Mouse (Mus musculus) fat pad, adult 2 months (tissue): ENCODE results near the gene Ddx23.
A peak's percentile ranks its signal among the peaks of the same experiment; 100 is the strongest.

Source experiments
- DNase-seq: peaks from one replicate; pipeline ENCODE4 v3.0.0-alpha.2; 2011; ENCODE audit warnings: low read depth, low spot score; ENCODE audit errors: extremely low read depth

Ddx23 gene

DNA sequence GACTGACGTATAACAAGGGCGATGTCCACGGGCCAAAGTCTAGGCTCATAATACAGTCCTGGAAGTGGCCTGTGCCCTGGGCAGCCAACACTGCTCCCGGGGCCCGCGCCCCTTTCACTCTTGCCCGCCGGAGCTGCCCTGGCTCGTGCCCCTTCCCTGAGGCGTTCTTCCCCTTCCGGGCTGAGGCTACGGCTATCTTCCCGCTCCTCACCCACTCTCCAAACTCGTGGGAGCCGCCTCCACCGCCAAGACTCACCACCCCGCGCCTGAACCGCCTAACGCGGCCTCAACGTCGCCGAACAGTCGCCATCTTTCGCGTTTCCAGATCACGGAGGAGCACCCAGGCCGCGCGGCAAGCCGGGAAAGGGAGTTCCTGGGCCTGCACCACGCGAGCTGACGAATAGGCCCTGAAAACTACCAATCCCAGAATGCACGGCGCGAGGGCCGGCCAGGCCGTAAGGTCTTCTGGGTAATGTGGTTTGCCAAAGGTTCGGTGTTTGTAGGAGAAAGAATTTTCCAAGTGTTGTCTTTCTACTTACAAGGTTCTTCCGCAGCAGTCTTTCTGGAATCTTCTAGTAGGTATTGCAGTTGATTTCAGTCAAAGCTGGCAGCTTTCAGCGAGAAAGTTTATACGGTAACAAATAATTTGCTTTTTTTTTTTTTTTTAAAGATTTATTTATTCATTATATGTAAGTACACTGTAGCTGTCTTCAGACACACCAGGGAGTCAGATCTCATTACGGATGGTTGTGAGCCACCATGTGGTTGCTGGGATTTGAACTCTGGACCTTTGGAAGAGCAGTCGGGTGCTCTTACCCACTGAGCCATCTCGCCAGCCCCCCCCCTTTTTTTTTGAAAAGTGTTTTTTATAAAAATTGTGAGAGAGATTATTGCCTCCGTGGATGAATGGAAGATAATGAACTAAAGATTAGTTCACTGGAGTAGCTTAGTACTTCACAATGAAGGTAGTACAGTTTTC lies at the start of gene Ddx23:
Gene Ddx23, minus strand, starts transcription at position 328 of the 979 bp plus-strand sequence.
- peak; percentile 66 for DNase-seq

DNA sequence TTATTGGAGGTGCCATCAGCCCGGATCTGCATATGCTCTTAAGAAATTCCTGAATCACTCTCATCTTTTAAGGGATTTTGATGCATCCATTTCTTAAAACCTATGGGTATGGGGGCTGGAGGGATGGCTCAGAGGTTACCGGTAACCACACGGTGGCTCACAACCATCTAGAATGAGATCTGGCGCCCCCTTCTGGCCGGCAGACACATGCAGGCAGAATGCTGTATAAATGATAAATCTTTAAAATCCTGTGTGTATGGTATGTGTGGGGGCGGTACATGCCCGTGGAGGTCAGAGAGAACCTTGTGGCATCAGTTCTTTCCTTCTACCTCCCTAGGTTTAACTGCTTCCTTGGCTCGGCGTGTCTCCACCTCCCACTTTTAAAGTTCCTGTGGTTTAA lies 47.7 kb upstream of the Ddx23 start:
- DNase-seq = no peak

DNA sequence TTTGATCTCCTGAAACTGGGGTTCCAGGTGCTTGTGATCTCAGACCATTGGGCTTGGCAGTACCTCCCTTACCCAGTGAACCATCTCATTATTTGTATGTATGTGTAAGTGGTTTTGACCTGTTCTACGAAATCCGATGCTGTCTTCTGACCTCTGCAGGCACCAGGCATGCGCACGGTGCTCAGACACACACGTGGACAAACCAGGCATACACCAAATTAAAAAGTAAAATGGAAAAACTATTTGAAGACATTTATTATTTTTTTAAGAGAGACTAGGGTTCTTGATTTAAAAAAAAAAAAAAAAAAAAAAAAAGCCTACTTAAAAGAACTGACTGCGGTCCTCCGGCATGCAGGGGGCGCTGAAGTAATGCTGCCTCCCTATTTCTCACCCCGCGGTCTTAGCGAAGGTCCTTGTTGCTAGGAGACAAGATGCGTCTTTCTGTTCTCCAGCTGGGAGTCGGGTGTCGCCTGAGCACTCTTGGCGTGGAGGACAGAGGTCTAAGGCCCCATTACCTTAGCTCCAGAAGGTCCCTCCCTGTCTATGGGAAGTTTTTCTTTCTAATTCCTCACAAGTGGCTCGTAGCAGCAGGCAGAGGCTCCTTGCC lies 45.2 kb upstream of the Ddx23 start, which contains the start of gene Ccdc65:
Gene Ccdc65, plus strand, starts transcription at position 442 of the 607 bp plus-strand sequence.
- DNase-seq = no peak

DNA sequence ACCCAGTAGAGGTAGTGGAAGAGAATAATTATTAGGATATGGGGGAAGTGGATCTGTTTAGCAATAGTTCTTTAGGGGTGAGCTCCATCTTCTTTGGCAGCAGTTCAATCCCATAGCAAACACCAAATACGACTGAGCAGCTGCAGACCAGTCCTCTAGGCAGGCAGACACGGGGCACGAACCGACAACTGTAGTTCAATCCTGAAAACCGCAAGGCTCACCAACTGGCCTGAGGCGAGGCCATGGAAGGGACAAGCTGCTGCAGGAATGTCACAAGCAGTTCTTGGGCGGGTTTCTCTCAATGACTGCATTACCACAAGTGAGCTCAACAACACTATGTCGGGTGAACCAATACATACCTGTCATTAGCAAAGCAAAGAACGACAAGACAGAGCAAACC lies 41.6 kb upstream of the Ddx23 start:
- no peak for DNase-seq

DNA sequence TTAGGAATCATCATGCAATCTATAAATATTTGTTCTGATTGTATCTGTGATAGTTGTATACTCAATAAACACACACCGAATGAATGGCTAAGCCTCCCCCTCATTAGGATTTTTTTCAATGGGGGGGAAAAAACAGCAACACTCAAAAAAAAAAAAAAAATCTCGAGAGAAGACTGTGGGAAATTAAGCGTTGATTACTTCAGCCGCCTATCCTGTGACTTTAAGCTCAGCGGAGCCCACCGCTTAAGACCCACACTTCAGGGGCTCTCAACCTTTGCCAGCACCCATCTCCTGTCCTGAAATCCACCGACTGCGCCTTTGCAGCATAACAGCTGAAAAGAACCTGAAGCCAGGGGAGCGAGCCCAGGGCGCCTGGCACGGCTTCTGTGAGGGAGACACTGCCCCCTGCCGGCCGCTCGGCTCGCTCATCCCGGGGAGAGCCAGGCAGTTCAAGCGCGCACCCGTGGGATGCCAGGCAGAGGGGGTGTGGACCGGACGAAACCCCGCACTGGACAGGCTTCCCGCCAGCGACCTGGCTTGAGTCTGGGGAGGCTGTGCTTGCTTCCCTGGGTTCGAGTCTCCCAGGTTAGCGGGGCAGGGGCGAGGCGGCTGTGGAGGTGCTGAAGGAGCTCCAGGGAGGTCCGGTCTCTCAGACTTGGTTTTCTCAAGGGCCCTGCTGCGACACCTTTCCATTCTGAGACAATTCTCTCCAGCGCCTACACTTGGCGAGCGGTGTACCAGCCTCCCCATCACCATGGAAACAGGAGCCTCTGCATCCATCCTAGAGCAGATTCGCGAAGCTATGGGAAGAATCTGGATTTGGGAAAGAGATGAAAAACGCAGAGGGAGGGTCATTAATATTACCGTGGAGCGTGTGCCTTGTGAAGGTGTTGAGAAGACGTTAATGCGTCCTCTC lies 36.8 kb upstream of the Ddx23 start:
- no peak for DNase-seq

DNA sequence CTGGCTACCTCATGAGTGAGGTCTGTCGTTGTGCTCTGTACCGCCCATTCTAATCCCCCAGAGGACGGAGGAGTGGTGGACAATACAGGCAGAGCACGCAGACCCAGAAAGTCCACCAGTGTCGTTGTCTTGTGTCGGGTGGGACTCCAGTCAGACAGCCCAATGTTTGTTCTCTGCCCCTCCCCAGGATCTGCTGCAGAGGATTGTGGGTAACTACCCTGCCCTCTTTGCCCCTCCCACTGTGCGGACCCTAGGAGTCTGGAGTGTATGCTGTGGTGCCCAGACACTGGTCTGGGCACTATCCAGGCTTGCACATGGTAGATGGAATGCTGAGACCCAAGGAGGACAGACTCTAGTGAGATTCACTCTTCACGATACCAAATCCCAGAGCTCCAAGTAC lies 33.5 kb upstream of the Ddx23 start:
- no peak for DNase-seq

DNA sequence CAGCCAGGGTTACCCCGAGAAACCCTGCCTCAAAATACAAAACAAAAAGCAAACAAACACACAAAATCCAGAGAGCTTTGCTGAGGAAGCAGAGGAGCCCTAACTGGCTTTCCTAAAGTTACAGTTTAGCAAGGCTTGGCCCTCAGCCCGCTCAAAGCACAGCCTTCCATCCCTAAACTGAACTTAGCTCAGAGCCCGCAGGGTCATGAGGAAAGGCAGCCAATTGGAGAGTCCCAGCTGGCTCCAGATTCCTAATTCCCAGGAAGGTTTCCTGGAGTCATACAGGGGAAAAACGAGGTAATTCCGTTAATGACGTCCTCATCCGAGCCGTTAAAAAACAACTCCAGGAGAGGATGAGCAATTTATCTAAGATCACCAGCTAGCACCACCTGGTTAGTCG lies 33.0 kb upstream of the Ddx23 start:
- DNase-seq = no peak

DNA sequence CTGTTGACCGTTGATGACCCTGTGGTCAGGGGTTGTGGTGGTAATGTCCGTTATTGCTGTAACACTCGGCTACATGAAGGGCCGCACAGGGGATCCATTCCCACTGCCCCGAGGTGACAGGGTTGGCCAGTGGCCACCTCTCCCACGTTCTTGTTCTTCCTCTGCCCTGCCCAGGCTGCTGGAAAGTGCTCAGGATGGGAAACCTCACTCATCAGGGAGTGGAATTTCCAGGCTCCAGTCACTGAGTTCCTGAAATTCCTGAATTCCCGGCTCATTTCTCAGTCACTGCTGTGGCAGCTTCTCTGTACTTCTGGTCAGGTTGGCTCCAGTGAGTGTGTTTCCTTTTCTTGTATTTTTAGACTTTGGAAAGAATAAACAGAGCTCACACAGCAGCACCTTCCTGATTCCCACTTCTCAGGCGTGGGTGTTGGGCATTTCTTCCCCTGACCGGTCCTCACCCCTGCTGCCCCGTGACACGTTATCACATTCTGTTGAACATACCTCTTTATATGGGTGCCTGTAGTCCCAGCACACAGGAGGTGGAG lies 29.5 kb upstream of the Ddx23 start:
- DNase-seq = no peak

DNA sequence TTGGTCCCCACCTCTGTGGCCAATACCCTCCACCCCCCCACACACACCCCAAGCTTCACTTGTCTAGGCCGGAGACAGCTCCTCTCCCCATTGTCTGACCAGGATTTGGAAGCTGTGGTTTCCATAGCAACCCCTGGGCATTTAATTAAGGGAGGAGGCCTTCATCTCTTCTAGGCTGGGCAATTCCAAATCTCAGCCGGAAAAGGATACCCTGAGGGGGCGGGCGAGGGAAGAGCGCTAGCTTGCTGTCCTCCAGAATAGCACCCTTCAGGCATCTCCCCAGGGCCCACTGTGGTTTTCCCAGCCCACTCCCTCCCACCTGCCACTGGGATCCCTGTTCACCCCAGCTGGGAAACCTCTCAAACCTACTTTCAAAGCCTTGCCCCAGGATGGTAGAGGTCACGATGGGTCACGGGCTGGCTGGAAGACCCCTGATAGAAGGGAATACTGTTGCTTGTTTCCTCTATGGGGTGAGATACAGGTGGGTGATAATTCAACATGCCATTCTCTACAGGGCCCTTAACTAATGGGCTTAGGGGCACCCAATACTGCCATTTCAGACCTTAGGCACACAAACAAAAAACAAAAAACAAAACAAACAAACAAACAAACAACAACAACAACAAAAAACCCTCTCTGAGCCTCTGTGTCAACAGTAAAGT lies 28.9 kb upstream of the Ddx23 start:
- no peak for DNase-seq

DNA sequence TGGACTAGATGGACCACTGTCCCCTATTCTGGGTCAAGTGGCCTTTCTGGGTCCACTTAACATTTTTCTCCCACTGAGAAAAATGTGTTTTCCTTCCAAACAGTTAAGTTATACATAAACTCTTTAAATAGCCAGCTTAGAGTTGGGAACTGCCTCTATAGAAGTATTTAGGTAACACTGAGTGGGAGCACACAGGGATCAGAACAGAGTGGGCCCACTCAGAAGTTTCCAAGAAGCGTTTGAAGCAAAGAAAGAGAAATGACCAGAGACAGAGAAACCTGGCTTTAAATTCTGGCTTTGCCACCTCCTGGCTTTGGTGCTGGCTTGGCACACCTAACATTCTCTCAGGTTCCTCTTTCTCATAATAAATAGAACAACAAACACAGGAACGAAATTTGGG lies 27.0 kb upstream of the Ddx23 start:
- DNase-seq = no peak

DNA sequence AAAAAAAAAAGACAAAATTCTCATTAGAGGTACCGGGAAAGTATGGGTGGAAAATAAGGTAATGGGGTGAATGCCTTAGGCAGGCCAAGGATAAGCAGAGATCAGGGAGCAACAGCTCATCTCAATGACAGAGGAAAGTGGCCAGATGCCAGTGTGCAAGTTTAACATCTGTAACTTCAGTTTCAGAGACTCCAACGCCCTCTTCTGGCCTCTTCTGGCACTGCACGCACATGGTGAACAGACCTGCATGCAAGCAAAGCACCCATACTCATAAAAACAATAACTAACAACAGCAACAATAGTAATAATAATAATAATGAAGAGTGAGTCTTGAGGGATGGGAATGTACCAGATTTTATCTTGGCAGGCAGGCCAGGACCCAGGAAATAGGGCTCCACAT lies 23.2 kb upstream of the Ddx23 start:
- DNase-seq = no peak

DNA sequence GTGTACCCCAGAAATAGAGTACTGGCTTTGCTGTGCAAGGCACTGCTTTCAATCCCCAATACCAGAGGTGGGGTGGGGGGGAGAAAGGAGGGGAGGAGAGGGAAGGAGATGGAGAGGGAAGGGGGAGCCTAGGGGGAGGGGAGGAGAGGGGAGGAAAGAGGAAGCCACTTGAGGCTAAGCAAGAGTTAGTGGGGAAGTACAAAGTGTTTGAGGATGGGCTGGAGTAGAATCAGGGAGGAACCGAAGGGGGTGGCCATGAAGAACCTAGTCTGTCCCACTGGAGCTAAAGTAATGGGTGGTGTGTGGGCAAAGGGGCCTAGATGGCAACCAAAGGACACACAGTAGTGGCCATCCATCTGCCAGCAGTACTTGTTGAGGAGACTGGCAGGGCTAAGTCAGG lies 21.1 kb upstream of the Ddx23 start:
- DNase-seq = no peak

DNA sequence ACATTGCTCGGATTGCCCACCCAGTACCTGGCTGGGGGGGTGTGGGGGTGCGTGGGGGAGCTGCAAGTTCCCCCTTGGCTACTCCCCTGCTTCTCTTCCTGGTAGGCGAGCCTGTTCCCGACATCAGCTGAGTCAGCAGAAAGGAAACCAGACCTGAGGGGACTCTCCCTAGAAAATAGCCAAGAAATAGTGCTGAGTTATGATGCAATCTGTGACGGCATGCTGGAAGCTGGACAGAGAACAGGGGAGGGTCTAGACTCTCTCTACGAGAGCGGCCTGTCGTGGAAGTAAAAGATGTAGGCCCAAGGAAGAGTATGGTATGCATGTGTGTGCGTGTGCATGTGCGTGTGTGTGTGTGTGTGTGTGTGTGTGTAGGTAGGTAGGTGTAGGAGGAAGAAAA lies 20.5 kb upstream of the Ddx23 start:
- no peak for DNase-seq

DNA sequence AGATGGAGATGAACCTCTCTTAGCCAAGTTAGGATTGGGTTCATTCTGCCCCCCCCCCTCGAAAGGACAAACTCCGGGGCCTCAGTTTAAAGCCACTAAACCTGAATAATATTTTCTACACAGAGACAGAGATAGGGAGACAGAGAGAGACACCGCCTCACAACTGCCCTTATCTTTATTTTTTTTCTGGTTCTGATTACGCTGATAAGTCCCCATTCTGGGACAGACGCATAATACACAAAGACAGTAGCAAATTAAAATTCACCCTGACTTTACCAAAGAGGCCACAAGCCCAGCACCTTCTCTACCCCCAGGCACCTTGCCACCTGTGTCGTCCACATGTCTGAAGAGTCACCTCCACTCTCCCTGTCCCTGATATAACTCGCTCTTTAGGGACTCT lies 18.9 kb upstream of the Ddx23 start:
- DNase-seq = no peak

DNA sequence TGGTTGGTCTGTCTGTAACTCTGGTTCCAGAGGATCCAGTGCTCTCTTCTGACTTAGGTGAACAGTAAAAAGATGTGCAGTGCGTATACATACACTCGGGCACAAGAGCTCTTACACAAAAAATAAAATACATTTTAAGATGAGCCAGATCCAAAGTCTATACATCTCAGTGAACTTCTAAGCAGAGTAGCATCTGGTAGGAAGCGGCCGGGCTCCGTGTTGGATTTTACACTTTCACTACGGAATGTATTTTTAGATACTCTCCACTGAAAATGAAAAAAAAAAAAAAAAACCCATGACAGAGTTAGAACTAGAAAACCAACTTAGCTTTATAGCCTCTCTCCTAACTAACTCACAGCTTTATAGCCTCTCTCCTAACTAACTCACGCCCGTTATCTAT lies 18.0 kb upstream of the Ddx23 start:
- no peak for DNase-seq

DNA sequence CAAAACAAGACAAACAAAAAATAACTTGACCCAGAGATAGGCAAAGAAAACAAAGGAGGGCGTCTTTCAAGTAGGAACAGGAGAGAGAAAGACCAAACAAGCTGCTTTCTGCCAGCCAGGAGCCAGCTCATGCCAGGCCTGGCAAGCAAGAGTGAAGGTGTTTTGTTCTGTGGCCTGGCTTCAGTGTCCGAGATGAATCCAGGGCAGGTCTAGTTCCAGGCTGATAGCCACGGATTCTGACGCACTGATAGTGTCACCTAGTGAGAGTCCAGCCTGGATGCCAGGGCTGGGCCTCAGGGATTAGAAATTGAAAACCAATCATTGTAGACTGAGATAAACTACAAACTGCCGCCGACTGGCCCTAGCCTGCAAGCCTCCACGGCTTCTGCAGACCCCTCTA lies 15.3 kb upstream of the Ddx23 start:
- no peak for DNase-seq

DNA sequence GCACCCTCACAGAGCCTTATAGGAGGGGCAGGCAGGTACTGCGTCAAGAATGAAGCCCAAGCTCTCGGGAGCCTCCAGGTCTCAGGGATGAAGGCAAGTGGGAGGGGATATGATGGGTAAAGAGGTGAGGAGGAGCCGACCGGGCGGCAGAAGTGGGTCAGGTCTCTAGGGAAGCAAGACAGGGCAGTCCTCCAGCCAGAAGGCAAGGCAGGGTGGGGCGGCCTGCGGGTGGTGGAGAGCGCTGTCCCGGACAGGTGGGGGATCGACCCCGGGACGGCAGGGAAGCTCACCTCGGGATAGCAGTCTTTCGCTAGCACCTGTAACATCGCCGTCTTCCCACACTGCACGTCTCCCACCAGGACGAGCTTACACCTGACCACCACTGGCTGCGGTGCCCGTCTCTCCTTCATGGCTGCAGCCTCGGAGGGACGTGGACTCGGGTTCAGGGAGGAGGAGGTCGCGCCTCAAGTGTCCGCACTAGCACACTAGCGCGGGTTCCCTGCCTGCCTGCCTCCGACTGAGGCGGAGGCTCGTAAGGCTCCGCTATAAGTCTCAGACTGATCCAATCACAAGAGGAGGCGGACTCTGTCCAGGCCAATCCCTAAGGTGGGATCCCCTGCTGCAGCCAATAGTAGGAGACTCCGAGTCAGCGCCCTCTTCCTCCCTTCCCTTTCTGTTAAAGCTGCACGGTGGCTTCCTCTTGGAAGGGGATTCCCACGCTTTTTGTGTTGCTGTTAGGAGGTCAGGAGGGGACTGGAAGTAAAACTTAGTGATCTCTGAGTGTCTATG lies 14.4 kb upstream of the Ddx23 start, which contains the start of gene Rnd1:
Gene Rnd1, minus strand, starts transcription at position 522 of the 789 bp plus-strand sequence.
- DNase-seq = peak; percentile 40

DNA sequence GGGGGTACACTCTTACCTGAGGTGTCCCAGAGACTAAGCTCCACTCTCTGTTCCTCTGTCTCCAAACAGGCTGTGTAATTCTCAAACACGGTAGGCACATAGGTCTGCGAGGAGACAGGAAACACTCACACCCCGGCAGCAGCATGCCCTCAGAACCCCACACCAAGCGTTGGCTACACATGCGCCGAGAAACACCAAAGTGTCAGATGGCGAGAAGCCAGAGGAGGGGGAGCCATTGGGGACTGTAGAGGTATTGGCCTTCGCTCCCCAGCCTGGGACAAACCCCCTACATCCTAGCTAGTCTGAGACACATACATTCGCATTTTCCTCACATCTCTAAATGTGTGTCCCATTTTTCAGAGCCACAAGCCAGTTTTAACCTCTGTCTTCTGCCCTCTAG lies 13.8 kb upstream of the Ddx23 start:
- DNase-seq = no peak

DNA sequence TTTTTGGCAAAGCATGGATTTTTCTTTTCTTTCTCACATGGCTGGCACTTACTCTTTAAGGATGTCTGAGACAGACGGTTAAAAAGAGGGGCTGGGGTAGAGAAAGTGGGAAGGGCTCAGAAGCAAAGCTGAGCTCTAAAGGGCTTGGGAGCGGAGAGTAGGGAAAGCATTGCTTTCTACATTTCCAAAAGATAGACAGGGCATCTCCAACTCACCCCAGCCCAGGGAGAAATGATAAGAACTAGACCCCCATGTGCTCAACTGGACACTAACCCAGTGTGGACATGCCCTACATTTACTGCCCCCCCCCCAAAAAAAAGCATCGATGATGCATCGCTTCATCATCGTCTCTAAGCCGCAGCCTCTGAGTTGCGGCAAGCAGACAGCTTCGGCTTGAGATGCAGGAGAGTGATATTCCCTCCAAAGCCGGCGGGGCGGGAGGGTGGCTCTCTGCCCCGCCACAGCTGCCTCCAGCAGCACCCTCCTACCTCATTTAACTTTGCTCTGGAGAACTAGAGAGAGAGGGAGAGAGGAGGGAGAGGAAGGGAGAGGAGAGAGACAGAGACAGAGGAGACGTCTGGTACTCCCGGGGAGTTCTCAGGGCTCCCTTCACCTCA lies 13.0 kb upstream of the Ddx23 start:
- no peak for DNase-seq
